Mouse (Mus musculus): ENCODE data around the gene Fbxw2. TPM values are rescaled to one million over a fixed set of nuclear protein-coding genes. Genes with fewer than 3 reads are reported as not detected.
"Not testable (repeated sequence)": the region's sequence is repeated elsewhere in the genome, so short reads cannot be mapped to it uniquely, and the experiment has no call there.

The Fbxw2 gene
- total RNA-seq, 2 experiments from 2014 or later = 56.1 to 62.8 TPM

DNA sequence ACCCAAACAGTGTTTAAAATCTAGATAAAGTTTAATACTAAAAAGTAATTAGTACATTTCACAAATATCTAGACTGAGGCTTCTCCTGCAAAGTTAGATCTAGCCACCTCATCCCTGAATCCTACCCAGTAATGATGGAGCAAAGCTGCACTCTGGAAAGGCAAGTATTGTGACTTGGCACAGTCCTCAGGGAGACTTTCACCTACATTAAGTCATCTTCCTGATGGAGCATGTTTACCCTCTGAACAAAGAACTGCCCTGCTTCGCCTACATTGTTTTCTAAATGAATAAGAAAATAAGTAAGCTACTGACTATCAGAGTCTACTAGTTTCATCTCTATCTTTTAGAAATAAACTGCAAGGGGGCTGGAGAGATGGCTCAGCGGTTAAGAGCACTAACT, 7.6 kb downstream of the Fbxw2 start:
- no peak for DNase-seq
- intact Hi-C loops (cut with DNase I) = no loop called here

DNA sequence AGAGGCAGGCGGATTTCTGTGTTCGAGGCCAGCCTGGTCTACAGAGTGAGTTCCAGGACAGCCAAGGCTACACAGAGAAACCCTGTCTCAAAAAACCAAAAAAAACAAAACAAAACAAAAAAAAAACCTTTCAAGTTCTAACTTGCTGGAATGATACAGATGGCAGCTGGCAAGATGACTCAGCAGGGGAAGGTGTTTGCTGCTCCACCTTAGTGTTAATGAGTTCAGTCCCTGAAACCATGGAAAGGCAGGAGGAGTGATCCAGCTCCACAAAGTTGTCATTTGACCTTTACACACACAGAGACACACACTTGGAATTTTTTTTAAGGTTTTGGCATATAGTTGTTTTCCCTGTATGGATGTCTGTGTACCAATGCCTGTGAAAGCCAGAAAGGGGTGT, 10.2 kb downstream of the Fbxw2 start:
- DNase-seq; intact Hi-C loops (cut with DNase I): not testable (repeated sequence)

DNA sequence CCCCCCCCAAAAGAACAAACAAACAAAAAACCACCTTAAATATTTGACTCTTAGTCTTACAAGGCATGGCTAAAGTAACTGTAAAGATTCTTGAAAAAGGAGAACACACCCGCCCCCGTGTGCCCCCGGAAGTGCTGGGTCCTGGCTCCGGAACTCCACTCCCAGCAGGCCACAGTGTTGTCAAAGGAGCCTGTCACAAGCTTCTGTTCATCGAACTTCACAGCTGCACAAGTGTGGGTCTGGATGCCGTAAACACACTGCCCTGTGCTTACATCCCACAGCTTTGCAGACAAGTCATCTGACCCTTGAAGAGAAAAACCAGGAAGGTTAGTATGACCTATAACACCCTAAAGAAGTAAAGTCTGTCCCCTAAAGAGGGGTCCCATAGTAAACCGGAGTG, 13.4 kb downstream of the Fbxw2 start:
- no peak for DNase-seq
- intact Hi-C loops (cut with DNase I) = no loop called here

DNA sequence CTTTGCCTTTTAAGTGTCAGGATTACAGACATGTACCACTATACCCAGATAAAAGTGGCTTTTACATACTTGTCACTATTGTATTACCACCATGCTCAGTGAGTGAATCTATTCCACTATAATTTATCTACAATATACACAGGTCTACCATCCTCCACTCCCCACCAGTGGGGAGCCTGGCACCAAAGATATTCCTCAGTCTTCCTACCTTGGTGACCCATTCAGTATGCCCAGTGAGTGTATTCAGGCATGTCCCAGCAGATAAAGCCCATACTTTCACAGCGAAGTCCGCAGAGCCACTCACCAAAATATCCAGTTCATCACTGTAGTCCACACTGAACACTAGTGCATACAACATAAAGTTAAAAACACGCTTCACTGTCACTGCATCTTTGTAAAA, 15.3 kb downstream of the Fbxw2 start:
- DNase-seq = no peak
- intact Hi-C loops (cut with DNase I) = no loop called here

DNA sequence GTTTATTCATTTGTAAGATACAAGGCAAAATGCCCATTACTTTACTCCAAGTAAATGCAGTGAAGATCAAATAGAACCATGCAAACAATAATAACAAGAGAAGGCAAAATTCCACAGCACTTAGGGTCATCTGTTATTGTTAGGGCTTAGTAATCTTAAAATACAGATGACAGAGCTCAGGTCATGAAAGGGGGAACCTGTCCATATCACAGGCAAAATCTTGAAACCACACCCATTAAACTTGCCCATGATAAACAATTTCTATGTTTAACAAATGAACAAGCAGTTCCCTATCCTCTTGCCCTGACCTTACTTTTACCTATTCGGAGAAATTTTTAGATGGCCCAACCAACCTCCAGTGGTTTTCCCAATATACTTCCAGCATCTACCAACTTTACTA, 16.5 kb downstream of the Fbxw2 start:
- intact Hi-C loops (cut with DNase I) = no loop called here
- no peak for DNase-seq

DNA sequence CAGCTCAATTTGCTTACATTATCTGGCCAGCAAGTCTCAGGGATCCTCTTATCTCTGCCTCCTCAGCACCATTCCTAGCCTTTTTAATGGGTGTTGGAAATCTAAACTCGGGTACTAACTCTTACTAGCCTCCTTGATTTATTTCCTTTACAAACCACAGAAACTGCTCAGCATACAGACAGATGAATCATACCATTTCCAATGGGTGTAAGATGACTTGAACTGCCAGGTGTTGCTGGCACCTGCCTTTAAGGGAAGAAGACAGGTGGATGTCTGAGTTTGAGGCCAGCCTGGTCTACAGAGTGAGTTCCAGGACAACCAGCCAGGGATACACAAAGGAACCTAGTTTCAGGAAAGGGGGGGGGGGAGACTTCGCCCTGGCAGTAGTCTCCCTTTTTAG, 18.1 kb downstream of the Fbxw2 start:
- no peak for DNase-seq
- intact Hi-C loops (cut with DNase I) = no loop called here

DNA sequence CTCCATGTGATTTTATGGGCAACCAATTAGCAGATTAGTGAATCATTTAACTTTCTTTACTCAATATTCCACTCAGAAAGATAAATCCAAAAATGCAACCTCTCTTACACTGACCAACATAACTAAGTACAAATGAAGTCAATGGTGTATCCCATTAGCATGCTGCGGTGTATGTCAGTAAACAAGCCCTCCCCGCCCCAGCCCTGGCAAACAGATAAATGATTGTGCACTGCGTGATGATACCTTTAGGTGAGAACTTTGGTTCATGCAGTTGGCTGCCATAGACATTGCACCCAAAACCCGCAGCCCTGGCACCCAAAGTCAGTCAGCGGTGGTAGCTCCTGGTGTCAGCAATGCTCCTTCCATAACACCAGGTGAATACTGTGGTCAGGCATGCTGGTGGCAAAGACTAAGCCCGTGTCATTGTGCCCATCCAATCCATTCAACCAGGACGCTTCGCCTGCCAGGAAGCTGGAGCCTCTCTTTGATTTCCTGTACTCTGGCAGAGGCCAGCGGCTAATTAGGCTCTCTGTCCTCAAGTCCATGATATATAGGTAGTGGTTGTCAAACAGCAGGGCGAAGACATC, 20.7 kb downstream of the Fbxw2 start:
- no peak for DNase-seq
- intact Hi-C loops (cut with DNase I) = no loop called here

DNA sequence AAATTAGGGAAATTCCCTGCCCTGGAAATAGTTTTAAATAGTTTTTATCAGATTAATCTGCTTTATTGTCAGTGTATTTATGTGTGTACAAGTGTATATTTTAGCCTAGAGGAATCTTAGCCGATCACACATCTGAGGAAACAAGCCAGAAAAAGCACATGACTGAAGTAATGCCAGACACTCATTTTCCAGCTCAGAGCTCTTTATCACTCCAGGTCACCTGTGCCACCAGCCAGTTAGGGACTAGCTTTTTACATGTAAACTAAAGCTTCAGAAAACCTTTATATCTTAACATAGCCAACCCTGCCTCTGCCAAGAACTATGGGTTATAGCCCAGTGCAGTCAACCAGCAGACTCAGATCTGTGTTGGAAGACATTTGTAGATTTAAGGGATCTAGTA, 21.3 kb downstream of the Fbxw2 start:
- intact Hi-C loops (cut with DNase I) = no loop called here
- DNase-seq = peak; percentile 32 to 41

DNA sequence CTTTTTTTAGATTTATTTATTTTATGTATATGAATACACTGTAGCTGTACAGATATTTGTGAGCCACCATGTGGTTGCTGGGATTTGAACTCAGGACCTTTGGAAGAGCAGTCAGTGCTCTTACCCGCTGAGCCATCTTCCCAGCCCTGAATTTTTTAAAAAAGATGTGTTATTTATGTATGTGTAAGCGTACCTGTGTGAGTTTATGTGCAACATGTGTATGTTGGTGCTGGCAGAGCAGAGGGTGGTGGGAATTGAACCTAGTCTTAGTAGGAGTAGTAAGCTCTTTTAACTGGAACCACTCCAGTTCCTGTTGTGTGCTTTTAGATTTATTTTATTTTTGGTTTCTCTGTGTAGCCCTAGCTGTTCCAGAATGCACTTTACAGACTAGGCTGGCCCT, 21.9 kb downstream of the Fbxw2 start:
- intact Hi-C loops (cut with DNase I) = no loop called here
- no peak for DNase-seq

DNA sequence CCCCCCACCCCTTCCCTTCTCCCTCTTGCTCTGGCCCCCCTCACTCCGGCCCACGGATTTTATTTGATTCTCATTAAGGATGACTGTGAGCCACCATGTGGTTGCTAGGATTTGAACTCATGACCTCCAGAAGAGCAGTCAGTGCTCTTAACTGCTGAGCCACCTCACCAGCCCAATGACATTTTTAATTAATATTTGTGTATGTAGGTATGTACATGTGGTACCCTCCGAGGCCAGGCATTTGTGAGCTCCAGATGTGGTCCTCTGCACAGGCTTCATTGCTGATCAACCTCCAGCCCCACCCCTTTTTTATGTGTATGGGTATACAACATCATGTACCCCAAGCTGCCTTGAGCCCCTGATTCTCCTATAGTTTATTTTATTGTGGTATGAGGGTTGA, 22.4 kb downstream of the Fbxw2 start:
- no peak for DNase-seq
- intact Hi-C loops (cut with DNase I) = no loop called here

DNA sequence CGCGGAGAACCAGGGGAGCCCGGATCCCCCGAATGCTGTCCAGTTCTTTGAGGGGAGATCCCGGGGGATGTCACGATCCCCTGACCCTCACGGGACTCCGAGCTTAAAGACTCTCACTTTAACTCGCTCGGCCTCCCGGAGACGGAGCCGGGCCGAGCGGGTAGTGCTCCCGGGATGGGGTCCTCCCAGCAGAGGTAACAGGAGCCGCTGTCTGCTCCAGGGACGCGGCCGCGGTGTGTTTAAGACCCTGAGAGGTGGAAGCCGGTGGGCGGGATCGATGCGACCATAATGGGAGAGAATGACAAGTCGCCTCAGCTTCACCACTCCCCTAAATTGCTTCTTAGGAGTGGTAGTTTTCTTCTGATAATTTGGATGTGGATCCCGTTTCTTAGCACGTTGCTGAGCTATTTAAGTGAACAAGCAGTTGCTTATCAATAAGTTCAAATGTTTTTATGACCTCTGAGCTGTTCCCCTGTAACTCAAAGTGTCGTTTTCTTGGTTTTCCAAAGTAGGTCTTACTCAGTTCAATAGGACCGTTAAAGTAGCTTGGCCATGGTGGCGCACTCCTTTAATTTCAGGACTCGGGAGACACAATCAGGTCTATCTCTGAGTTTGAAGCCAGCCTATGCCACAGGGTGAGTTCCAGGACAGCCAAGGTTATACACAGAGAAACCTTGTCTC, 23.4 kb downstream of the Fbxw2 start:
- DNase-seq = peak; percentile 62 to 64
- intact Hi-C loops (cut with DNase I) = not testable (repeated sequence)

DNA sequence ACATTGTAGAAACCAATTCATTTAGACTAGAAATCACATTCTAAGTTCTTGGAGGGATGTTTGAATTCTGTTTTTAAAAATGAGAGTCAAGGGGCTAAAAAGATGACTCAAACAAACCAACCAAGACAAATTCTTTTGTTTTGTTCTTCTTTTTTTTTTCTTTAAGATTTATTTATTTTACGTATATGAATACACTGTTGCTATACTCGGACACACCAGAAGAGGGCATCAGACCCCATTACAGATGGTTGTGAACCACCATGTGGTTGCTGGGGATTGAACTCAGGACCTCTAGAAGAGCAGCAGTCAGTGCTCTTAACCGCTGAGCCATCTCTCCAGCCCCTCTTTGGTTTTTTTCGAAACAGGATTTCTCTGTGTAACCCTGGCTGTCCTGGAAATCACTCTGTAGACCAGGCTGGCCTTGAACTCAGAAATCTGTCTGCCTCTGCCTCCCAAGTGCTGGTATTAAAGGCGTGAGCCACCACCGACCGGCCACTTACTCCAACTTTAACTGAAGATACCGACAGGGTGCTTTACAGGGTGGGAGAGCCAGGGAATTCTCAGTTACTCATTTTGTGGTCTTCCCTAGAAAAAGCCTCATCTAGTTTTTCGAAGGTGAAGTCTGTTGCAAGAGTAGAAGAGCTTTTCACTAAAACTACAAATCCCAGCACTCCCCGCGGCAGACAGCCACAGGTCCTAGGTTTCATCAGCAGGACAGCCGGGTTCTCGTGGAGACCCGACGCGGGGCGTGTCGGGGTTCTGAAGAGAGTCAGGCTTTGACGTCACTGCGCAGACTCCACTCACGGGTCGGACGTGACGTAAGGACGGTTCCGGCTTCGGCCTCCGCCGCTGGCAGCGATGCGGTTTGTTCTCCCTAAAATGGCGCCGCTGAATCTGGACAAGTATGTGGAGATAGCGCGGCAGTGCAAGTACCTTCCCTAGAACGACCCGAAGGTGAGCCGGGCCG, 24.3 kb downstream of the Fbxw2 start:
- peak; percentile 99 for DNase-seq
- intact Hi-C loops (cut with DNase I) = no loop called here

DNA sequence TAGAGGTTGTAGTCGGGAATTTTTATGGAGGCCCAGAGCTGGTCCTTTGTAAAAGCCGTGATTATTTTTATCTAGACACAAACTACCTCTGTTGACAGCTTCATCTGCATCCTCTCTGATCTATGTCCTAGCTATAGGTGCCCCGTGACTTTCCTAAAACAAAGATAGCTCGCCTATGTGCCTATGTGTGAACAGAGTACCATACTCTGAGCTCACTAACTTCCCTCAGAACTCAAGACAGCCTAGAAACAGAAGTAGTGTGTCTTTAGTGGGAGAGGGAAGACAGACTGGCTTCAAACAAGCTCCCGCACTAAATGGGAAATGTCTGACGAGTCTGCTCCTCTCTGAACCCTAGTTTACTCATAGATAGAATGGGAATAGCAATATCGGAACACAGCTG, 25.7 kb downstream of the Fbxw2 start:
- intact Hi-C loops (cut with DNase I) = no loop called here

DNA sequence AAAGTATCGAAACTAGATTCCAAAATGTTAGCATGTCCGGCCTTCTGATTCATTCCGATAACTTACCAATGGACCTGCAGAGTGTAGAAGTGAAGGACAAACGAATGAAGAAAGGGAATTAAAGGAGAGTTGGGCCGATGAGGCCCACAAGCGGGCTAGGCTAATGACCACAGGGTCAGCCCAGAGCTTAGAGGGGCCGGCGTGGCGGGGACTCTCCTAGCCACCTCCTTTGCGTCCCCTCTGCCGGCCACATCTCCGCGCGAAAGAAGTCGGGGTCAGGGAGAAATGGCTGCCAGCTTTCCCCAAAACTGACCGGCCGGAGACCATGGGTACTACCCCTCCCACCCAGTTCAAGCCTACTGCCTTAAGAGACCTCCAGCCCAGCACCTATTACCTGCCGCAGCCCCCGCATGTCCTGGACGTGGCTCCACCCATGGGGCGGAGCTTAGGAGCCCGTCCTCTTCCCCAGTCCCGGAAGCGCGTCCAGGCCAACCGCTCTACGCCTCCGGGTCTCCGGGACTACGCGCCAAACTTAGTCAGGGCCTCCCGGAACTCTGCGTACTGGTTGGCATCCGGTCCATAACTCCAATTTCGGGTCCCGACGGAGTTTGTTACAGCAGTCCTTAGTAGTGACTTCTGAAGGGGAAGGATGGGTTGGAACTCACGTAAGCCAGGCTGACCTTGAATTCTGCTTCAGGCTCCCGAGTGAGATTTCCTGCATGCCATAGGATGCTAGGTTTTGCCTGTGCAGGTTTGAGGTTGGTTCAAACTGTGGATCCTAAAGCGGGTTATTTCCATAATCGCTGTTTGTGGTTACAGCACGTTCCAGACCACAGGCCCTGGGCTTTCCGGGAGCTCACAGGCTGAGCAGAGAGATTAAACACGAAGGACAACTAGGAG, 26.5 kb downstream of the Fbxw2 start, which contains the start of gene Rabepk:
Gene Rabepk, minus strand, starts transcription at position 556 of the 900 bp plus-strand sequence.
- DNase-seq = peak; percentile 87 to 89
- intact Hi-C loops (cut with DNase I) = no loop called here

More for the DNA sequence above, 25.7 kb downstream of the Fbxw2 start:
- DNase-seq = no peak

DNA sequence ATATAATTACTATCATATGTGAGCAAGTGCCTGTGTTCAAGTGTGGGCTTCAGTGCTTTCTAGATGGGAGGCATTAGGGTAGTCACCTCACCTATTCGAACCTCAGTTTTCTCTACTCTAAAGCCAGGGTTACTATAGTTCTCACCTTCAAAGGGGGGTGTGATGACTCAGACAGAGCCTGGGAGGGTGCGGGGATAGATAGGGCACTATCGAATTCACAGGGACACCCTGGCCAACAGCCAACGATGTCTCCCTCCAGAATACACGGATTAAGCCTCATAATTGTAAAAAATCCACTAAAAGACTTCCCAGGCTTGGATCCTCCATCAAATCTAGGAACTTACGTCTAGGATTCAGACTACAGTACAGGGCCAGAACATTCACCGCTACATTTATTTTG, 30.7 kb downstream of the Fbxw2 start:
- DNase-seq = no peak
- intact Hi-C loops (cut with DNase I) = no loop called here

DNA sequence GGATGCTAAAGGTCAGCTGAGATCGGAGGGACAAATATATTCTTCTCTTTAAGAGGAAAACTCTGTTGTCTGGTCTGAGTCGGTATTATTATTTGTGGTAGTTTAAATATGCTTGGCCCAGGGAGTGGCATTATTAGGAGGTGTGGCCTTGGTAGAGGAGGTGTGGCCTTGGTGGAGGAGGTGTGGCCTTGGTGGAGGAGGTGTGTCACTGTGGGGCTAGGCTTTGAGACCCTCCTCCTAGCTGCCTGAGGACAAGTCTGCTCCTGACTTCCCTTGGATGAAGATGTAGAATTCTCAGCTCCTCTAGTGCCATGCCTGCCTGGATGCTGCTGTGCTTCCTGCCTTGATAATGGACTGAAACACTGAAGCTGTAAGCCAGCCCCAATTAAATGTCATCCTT, 31.6 kb downstream of the Fbxw2 start:
- intact Hi-C loops (cut with DNase I) = no loop called here
- DNase-seq = no peak

DNA sequence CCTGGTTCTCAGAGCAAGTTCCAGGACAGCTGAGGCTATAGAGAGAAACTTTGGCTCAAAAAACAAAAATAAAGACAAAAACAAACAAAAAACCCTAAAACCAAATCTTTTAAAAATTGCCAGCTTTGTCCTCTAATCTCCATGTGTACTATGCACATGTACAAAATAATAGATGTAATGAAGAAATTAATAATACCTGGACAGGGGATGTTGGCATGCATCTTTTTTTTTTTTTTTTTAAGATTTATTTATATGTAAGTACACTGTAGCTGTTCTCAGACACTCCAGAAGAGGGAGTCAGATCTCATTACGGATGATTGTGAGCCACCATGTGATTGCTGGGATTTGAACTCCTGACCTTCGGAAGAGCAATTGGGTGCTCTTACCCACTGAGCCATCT, 33.6 kb downstream of the Fbxw2 start:
- DNase-seq; intact Hi-C loops (cut with DNase I): not testable (repeated sequence)

DNA sequence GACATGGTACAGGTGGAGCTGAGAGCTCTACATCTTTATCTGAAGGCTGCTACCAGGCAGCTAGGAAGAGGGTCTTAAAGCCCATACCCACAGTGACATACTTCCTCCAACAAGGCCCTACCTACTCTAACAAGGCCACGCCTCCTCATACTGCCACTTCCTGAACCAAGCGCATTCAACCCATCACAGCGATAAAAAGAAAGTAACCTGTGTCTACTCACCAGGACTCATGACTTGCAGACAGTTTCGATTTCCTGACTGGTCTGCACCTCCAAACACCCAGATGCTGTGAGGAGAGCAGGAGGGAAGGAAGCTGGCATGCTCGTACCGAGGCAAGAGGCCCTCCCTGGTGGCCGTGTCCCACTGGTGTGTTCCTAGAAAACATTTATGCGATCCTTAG, 35.8 kb downstream of the Fbxw2 start:
- intact Hi-C loops (cut with DNase I) = no loop called here
- no peak for DNase-seq

DNA sequence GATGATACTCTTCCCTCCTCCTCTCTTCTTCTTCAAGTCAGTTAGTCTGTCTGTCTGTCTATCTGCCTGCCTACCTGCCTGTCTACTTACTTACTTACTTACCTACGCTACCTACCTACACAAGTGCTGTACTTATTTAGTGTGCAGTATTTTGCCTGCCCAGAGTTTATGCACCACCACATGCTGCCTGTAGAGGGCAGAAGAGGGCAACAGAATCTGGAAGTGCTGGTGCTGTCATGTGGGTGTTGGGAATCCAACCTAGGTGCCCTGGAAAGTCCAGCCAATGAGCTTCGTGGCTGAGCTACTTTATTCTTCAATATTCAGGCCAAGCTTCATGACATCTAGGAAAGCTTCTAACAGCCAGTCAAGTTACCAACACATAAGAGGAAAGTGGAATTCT, 42.0 kb downstream of the Fbxw2 start:
- intact Hi-C loops (cut with DNase I) = loop anchor here (5.0 to 10.0 kb wide), 2 partner anchors 188 to 321 kb away; partner anchors contain the start of genes AI182371 and Cntrl
- DNase-seq = peak; percentile 30 to 57
